Mouse (Mus musculus) midbrain, embryonic 14.5 days (tissue): ENCODE data around the gene Lias. TPM values are rescaled to one million over a fixed set of nuclear protein-coding genes. Genes with fewer than 3 reads are reported as not detected.

Source experiments
- ATAC-seq: fragments of 200-750 bp; cut with Nextera tagmentation; 2 replicates; pipeline ENCODE4 v1.8.0; 2017; ENCODE audit warnings: moderate number of reproducible peaks, moderate library complexity; ENCODE audit not compliant: low FRiP score, low TSS enrichment
- DNase-seq: peaks from one replicate; pipeline ENCODE4 v3.0.0-alpha.2; 2015
- H3K27ac ChIP-seq: fragments of 300-500 bp; sonication (generic); replicated peaks from 2 replicates; pipeline ENCODE4 v1.5.1; 2014; ENCODE audit warnings: mild to moderate bottlenecking, low read depth, low read length, moderate library complexity
- H3K27me3 ChIP-seq: fragments of 300-500 bp; sonication (generic); 2 replicates; pipeline ENCODE4 v1.6.1; 2014; ENCODE audit warnings: low read length, control low read depth, mixed read lengths; ENCODE audit not compliant: control insufficient read depth, insufficient read depth
- H3K36me3 ChIP-seq: fragments of 300-500 bp; sonication (generic); 2 replicates; pipeline ENCODE4 v1.6.1; 2014; ENCODE audit warnings: low read length, control low read depth; ENCODE audit not compliant: control insufficient read depth, insufficient read depth
- H3K4me1 ChIP-seq: fragments of 300-500 bp; sonication (generic); 2 replicates; pipeline ENCODE4 v1.6.1; 2014; ENCODE audit warnings: mild to moderate bottlenecking, antibody characterized with exemption, low read length, control low read depth; ENCODE audit not compliant: control insufficient read depth, insufficient read depth
- H3K4me2 ChIP-seq: fragments of 300-500 bp; sonication (generic); 2 replicates; pipeline ENCODE4 v1.6.1; 2014; ENCODE audit warnings: mild to moderate bottlenecking, low read length, moderate library complexity
- H3K4me3 ChIP-seq: fragments of 300-500 bp; sonication (generic); replicated peaks from 2 replicates; pipeline ENCODE4 v1.5.1; 2014; ENCODE audit warnings: low read depth, low read length
- H3K9ac ChIP-seq: fragments of 300-500 bp; sonication (generic); replicated peaks from 2 replicates; pipeline ENCODE4 v1.6.1; 2014; ENCODE audit warnings: mild to moderate bottlenecking, low read length, moderate library complexity
- H3K9me3 ChIP-seq: fragments of 300-500 bp; sonication (generic); 2 replicates; pipeline ENCODE4 v1.6.1; 2016; ENCODE audit warnings: low read length, control low read depth, mixed read lengths; ENCODE audit not compliant: control insufficient read depth
- WGBS: fragments of 180-500 bp; shearing (Covaris S2); extraction: QIAGEN DNeasy Blood & Tissue Kit; methylation state at CpG from one replicate; pipeline ENCODE4 v1.1.7; 2014; 5-methylcytosine and 5-hydroxymethylcytosine counted together
- polyA plus RNA-seq: library from polyadenylated mRNA; unstranded; fragments of >200 nt; fragmentation: Nextera tagmentation; extraction: Ambion mirVana; gene quantifications from 2 replicates; pipeline ENCODE4 v1.2.1, GENCODE M21; 2014

Gene Lias
- polyA plus RNA-seq, 1 experiment from 2014 or later: 66.2 TPM

- H3K36me3 ChIP-seq: peaks cover 77% of the 10 kb centered on the region
- H3K27ac ChIP-seq: no peak overlapping the region
- DNase-seq: peak; percentile 40
- WGBS: 15% methylated on average over 26 of the region's 26 CpGs
- no peak overlapping the region for H3K4me2 ChIP-seq
- no peak; the same call in 1 of the 2 replicates for ATAC-seq
- H3K9me3 ChIP-seq: no peaks in the 10 kb centered on the region
- H3K4me1 ChIP-seq: no peaks in the 10 kb centered on the region
- no peaks in the 10 kb centered on the region for H3K27me3 ChIP-seq
- H3K4me3 ChIP-seq: no peak overlapping the region
- no peak overlapping the region; the same call in 1 of the 2 replicates for H3K9ac ChIP-seq
Observed at GRCm38 (mm10) chr5:65415653-65416458, 24.6 kb downstream of the Lias start.

- no peak overlapping the region for H3K4me2 ChIP-seq
Observed at GRCm38 (mm10) chr5:65419136-65419535, 27.8 kb downstream of the Lias start.

GRCm38 (mm10) chr5:65420822-65421221 is 29.5 kb downstream of the Lias start:
- Histone ChIP-seq H3K36me3 (peaks cover 89% of the 10 kb centered on the region), H3K4me2 (no peak overlapping the region), H3K27ac (no peak overlapping the region), H3K27me3 (no peaks in the 10 kb centered on the region), H3K9me3 (no peaks in the 10 kb centered on the region), H3K4me3 (no peak overlapping the region), H3K9ac (no peak overlapping the region), H3K4me1 (no peaks in the 10 kb centered on the region)
- DNase-seq (no peak), ATAC-seq (no peak)
- WGBS: 86% methylated on average over 6 of the region's 6 CpGs

More at GRCm38 (mm10) chr5:65419136-65419535, 27.8 kb downstream of the Lias start:
- H3K27ac ChIP-seq: no peak overlapping the region
- no peak overlapping the region for H3K4me3 ChIP-seq
- H3K27me3 ChIP-seq: no peaks in the 10 kb centered on the region
- no peaks in the 10 kb centered on the region for H3K9me3 ChIP-seq
- H3K36me3 ChIP-seq: peaks cover 87% of the 10 kb centered on the region
- 72% methylated on average over 10 of the region's 10 CpGs for WGBS
- no peak for DNase-seq
- no peak overlapping the region for H3K9ac ChIP-seq
- ATAC-seq: no peak
- H3K4me1 ChIP-seq: no peaks in the 10 kb centered on the region

- no peak overlapping the region for H3K9ac ChIP-seq
- peaks cover 78% of the 10 kb centered on the region for H3K36me3 ChIP-seq
- no peak overlapping the region for H3K4me3 ChIP-seq
- DNase-seq (no peak), ATAC-seq (no peak)
- WGBS: 93% methylated on average over 8 of the region's 8 CpGs
- H3K4me1 ChIP-seq: no peaks in the 10 kb centered on the region
- H3K27me3 ChIP-seq: no peaks in the 10 kb centered on the region
- no peak overlapping the region for H3K27ac ChIP-seq
- no peaks in the 10 kb centered on the region for H3K9me3 ChIP-seq
- H3K4me2 ChIP-seq: no peak overlapping the region
Observed at GRCm38 (mm10) chr5:65422803-65423202, 31.5 kb downstream of the Lias start.

- peaks cover 68% of the 10 kb centered on the region for H3K36me3 ChIP-seq
- H3K4me2 ChIP-seq: no peak overlapping the region
- no peak overlapping the region for H3K4me3 ChIP-seq
- no peaks in the 10 kb centered on the region for H3K27me3 ChIP-seq
- no peak overlapping the region for H3K27ac ChIP-seq
- H3K9ac ChIP-seq: no peak overlapping the region
- H3K9me3 ChIP-seq: no peaks in the 10 kb centered on the region
- WGBS: 93% methylated on average over 6 of the region's 6 CpGs
- ATAC-seq (no peak), DNase-seq (no peak)
- H3K4me1 ChIP-seq: no peaks in the 10 kb centered on the region
Observed at GRCm38 (mm10) chr5:65424215-65424614, 32.9 kb downstream of the Lias start.

GRCm38 (mm10) chr5:65425251-65425650 is 34.0 kb downstream of the Lias start:
- ATAC-seq: no peak
- no peaks in the 10 kb centered on the region for H3K27me3 ChIP-seq
- H3K36me3 ChIP-seq: peaks cover 57% of the 10 kb centered on the region
- no peak overlapping the region for H3K9ac ChIP-seq
- DNase-seq: no peak
- no peak overlapping the region for H3K4me2 ChIP-seq
- 95% methylated on average over 5 of the region's 5 CpGs for WGBS
- H3K4me3 ChIP-seq: no peak overlapping the region
- no peak overlapping the region for H3K27ac ChIP-seq
- H3K4me1 ChIP-seq: no peaks in the 10 kb centered on the region
- H3K9me3 ChIP-seq: no peaks in the 10 kb centered on the region

GRCm38 (mm10) chr5:65428321-65428720 is 37.0 kb downstream of the Lias start:
- H3K4me2 ChIP-seq: no peak overlapping the region
- 35% methylated on average over 4 of the region's 4 CpGs for WGBS
- H3K4me1 ChIP-seq: no peaks in the 10 kb centered on the region
- H3K4me3 ChIP-seq: no peak overlapping the region
- no peaks in the 10 kb centered on the region for H3K27me3 ChIP-seq
- no peak overlapping the region for H3K9ac ChIP-seq
- no peaks in the 10 kb centered on the region for H3K9me3 ChIP-seq
- H3K36me3 ChIP-seq: peaks cover 27% of the 10 kb centered on the region
- ATAC-seq: no peak
- H3K27ac ChIP-seq: no peak overlapping the region
- DNase-seq: no peak

GRCm38 (mm10) chr5:65429441-65429840 is 38.1 kb downstream of the Lias start:
- no peak for ATAC-seq
- 94% methylated on average over 5 of the region's 5 CpGs for WGBS
- Histone ChIP-seq H3K36me3 (peaks cover 19% of the 10 kb centered on the region), H3K4me3 (no peak overlapping the region), H3K27ac (no peak overlapping the region), H3K9ac (no peak overlapping the region), H3K4me1 (peaks cover 6% of the 10 kb centered on the region; the same call in 1 of the 2 replicates), H3K27me3 (no peaks in the 10 kb centered on the region), H3K4me2 (no peak overlapping the region), H3K9me3 (no peaks in the 10 kb centered on the region)
- no peak for DNase-seq
